Mouse (Mus musculus) hindbrain, embryonic 13.5 days (tissue): ENCODE measurements around the gene Abca13. TPM values are rescaled to one million over a fixed set of nuclear protein-coding genes. Genes with fewer than 3 reads are reported as not detected.

ENCODE experiments used
- ATAC-seq: fragments of 200-750 bp; cut with Nextera tagmentation; 2 replicates; pipeline ENCODE4 v1.8.0; 2017; ENCODE audit warnings: moderate TSS enrichment; ENCODE audit not compliant: low FRiP score
- H3K27ac ChIP-seq: fragments of 300-500 bp; sonication (generic); 2 replicates; pipeline ENCODE4 v1.5.1; 2015; ENCODE audit warnings: inconsistent platforms, mild to moderate bottlenecking, moderate library complexity
- H3K27me3 ChIP-seq: fragments of 300-500 bp; sonication (generic); 2 replicates; pipeline ENCODE4 v1.6.1; 2015; ENCODE audit warnings: mild to moderate bottlenecking, inconsistent platforms
- H3K36me3 ChIP-seq: fragments of 300-500 bp; sonication (generic); 2 replicates; pipeline ENCODE4 v1.6.1; 2015; ENCODE audit warnings: mild to moderate bottlenecking, inconsistent platforms
- H3K4me1 ChIP-seq: fragments of 300-500 bp; sonication (generic); replicated peaks from 2 replicates; pipeline ENCODE4 v1.6.1; 2015; ENCODE audit warnings: inconsistent platforms
- H3K4me2 ChIP-seq: fragments of 300-500 bp; sonication (generic); 2 replicates; pipeline ENCODE4 v1.6.1; 2015; ENCODE audit warnings: inconsistent platforms, mild to moderate bottlenecking, moderate library complexity
- H3K4me3 ChIP-seq: fragments of 300-500 bp; sonication (generic); 2 replicates; pipeline ENCODE4 v1.5.1; 2015; ENCODE audit warnings: mild to moderate bottlenecking, inconsistent platforms
- H3K9ac ChIP-seq: fragments of 300-500 bp; sonication (generic); 2 replicates; pipeline ENCODE4 v1.6.1; 2015; ENCODE audit warnings: mild to moderate bottlenecking, inconsistent platforms
- H3K9me3 ChIP-seq: fragments of 300-500 bp; sonication (generic); 2 replicates; pipeline ENCODE4 v1.6.1; 2016; ENCODE audit warnings: inconsistent platforms
- WGBS: fragments of 180-500 bp; shearing (Covaris S2); methylation state at CpG from one replicate; pipeline ENCODE4 v1.1.7; 2015; 5-methylcytosine and 5-hydroxymethylcytosine counted together
- polyA plus RNA-seq: library from polyadenylated mRNA; unstranded; fragments of >200 nt; fragmentation: Nextera tagmentation; extraction: Ambion mirVana; gene quantifications from 2 replicates; pipeline ENCODE4 v1.2.1, GENCODE M21; 2015

Abca13 gene
- polyA plus RNA-seq, 1 experiment from 2014 or later = 0.01 TPM

GRCm38 (mm10) chr11:9647272-9647671 lies 455.5 kb downstream of the Abca13 start:
- H3K36me3 ChIP-seq = no peaks in the 10 kb centered on the region

DNA sequence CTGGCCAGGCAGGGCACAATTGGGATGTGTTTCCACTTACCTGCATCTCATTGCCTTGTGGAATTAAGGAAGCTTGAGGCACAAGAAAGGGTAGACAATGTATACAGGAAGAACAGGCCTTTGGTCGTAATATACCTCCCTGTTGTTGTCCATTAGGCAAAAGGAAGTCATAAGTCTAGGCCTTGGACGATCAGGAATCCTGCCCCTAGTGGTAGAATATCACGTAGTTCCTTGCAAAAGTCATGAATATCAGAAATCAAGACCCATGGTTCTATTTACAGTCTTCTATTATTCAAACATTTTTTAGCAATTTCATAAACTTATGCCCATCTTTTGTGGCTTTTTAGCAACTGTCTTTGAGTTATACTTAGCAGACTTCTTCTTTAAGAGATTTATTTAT lies 456.2 kb downstream of the Abca13 start:
- Histone ChIP-seq H3K4me2 (no peak overlapping the region), H3K36me3 (no peaks in the 10 kb centered on the region), H3K27ac (no peak overlapping the region), H3K27me3 (no peaks in the 10 kb centered on the region), H3K9ac (no peak overlapping the region), H3K4me1 (no peaks in the 10 kb centered on the region), H3K4me3 (no peak overlapping the region), H3K9me3 (no peaks in the 10 kb centered on the region)
- no peak for ATAC-seq
- WGBS = 71% methylated on average over 3 of the region's 3 CpGs

More at GRCm38 (mm10) chr11:9647272-9647671, 455.5 kb downstream of the Abca13 start:
- H3K9ac ChIP-seq = no peak overlapping the region
- H3K27me3 ChIP-seq = no peaks in the 10 kb centered on the region
- no peak for ATAC-seq
- 78% methylated on average over 3 of the region's 3 CpGs for WGBS
- no peak overlapping the region for H3K4me3 ChIP-seq
- no peak overlapping the region; the same call in 1 of the 2 replicates for H3K27ac ChIP-seq
- no peaks in the 10 kb centered on the region for H3K4me1 ChIP-seq
- no peak overlapping the region for H3K4me2 ChIP-seq
- H3K9me3 ChIP-seq = no peaks in the 10 kb centered on the region

GRCm38 (mm10) chr11:9666648-9667255 lies 475.0 kb downstream of the Abca13 start:
- no peak overlapping the region for H3K4me2 ChIP-seq
- no peak for ATAC-seq
- H3K9me3 ChIP-seq = no peaks in the 10 kb centered on the region
- WGBS = 93% methylated on average over 3 of the region's 3 CpGs
- no peak overlapping the region for H3K9ac ChIP-seq
- no peaks in the 10 kb centered on the region for H3K36me3 ChIP-seq
- H3K27me3 ChIP-seq = no peaks in the 10 kb centered on the region
- H3K4me1 ChIP-seq = no peaks in the 10 kb centered on the region
- H3K27ac ChIP-seq = no peak overlapping the region
- H3K4me3 ChIP-seq = no peak overlapping the region

GRCm38 (mm10) chr11:9669430-9669829 lies 477.7 kb downstream of the Abca13 start:
- Histone ChIP-seq H3K27ac (no peak overlapping the region), H3K9ac (no peak overlapping the region), H3K4me2 (no peak overlapping the region), H3K9me3 (no peaks in the 10 kb centered on the region), H3K4me3 (no peak overlapping the region), H3K4me1 (no peaks in the 10 kb centered on the region), H3K36me3 (no peaks in the 10 kb centered on the region), H3K27me3 (no peaks in the 10 kb centered on the region)
- WGBS = 85% methylated on average over 1 of the region's 1 CpGs
- ATAC-seq = no peak

GRCm38 (mm10) chr11:9684952-9685351 lies 493.2 kb downstream of the Abca13 start:
- H3K27me3 ChIP-seq = no peaks in the 10 kb centered on the region
- no peaks in the 10 kb centered on the region for H3K4me1 ChIP-seq
- H3K4me3 ChIP-seq = no peak overlapping the region
- H3K36me3 ChIP-seq = no peaks in the 10 kb centered on the region
- no peak overlapping the region for H3K4me2 ChIP-seq
- H3K9ac ChIP-seq = no peak overlapping the region
- WGBS = 93% methylated on average over 2 of the region's 2 CpGs
- no peaks in the 10 kb centered on the region for H3K9me3 ChIP-seq
- no peak for ATAC-seq
- no peak overlapping the region for H3K27ac ChIP-seq

- peak; percentile 57; the same call in 1 of the 2 replicates for ATAC-seq
- H3K27ac ChIP-seq = no peak overlapping the region
- WGBS = 56% methylated on average over 3 of the region's 3 CpGs
- H3K4me2 ChIP-seq = no peak overlapping the region
- no peaks in the 10 kb centered on the region for H3K9me3 ChIP-seq
- 0 out of 2 replicates have a peak, but pooled peaks cover 3% of the 10 kb centered on the region for H3K4me1 ChIP-seq
- H3K27me3 ChIP-seq = no peaks in the 10 kb centered on the region
- H3K36me3 ChIP-seq = no peaks in the 10 kb centered on the region
- H3K9ac ChIP-seq = no peak overlapping the region
- no peak overlapping the region for H3K4me3 ChIP-seq
Measured at GRCm38 (mm10) chr11:9705190-9705589, 513.4 kb downstream of the Abca13 start.

GRCm38 (mm10) chr11:9727810-9728490 lies 536.2 kb downstream of the Abca13 start:
- Histone ChIP-seq H3K36me3 (no peaks in the 10 kb centered on the region), H3K27ac (no peak overlapping the region), H3K9me3 (no peaks in the 10 kb centered on the region), H3K4me1 (no peaks in the 10 kb centered on the region), H3K4me3 (no peak overlapping the region), H3K4me2 (no peak overlapping the region), H3K27me3 (no peaks in the 10 kb centered on the region), H3K9ac (no peak overlapping the region)
- no peak for ATAC-seq
- 86% methylated on average over 2 of the region's 2 CpGs for WGBS

DNA sequence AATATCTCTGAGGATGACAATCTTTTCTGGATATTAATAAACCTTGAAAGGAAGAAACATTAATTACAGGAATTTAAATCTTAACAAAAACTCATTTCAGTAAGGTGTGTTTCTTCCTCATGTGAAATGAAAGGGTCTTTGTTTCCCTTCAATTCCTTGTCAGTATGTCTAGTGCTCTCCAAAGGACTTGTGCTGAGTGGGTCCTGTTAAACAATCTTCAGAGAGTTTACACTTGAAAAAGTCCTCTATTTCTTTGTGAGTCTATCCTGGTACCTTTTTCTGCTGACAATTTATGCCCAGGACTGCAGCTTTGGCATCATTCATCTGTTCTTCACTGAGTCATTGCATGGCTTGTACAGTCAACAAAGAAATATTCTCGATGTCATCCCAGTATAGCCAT lies 539.6 kb downstream of the Abca13 start:
- H3K4me2 ChIP-seq = no peak overlapping the region
- H3K27me3 ChIP-seq = no peaks in the 10 kb centered on the region
- H3K4me3 ChIP-seq = no peak overlapping the region
- H3K27ac ChIP-seq = no peak overlapping the region
- ATAC-seq = no peak
- H3K4me1 ChIP-seq = no peaks in the 10 kb centered on the region
- H3K9me3 ChIP-seq = no peaks in the 10 kb centered on the region
- 84% methylated on average over 1 of the region's 1 CpGs for WGBS
- H3K9ac ChIP-seq = no peak overlapping the region
- H3K36me3 ChIP-seq = no peaks in the 10 kb centered on the region

Other genes with a start within 250 kb of the Abca13 start
- 0.08 and 0.10 TPM in 2 replicates for gene Pkd1l1, start 218.7 kb upstream of the Abca13 start, polyA plus RNA-seq
- gene Hus1, start 180.8 kb upstream of the Abca13 start, polyA plus RNA-seq = 9.7 and 9.9 TPM in 2 replicates
- gene Gm11992, start 143.3 kb upstream of the Abca13 start, polyA plus RNA-seq = 0.96 and 1.5 TPM in 2 replicates
- gene Sun3, start 143.0 kb upstream of the Abca13 start, polyA plus RNA-seq = 0.17 and 0.32 TPM in 2 replicates
- gene Upp1, start 73.8 kb upstream of the Abca13 start, polyA plus RNA-seq = 2.0 and 2.8 TPM in 2 replicates